Mouse (Mus musculus): Measurements from ENCODE around the gene Foxj1. TPM values are rescaled to one million over a fixed set of nuclear protein-coding genes. Genes with fewer than 3 reads are reported as not detected.

The Foxj1 gene
- total and polyA plus RNA-seq, 3 experiments: 0.26 to 3.0 (median 2.6) TPM

DNA sequence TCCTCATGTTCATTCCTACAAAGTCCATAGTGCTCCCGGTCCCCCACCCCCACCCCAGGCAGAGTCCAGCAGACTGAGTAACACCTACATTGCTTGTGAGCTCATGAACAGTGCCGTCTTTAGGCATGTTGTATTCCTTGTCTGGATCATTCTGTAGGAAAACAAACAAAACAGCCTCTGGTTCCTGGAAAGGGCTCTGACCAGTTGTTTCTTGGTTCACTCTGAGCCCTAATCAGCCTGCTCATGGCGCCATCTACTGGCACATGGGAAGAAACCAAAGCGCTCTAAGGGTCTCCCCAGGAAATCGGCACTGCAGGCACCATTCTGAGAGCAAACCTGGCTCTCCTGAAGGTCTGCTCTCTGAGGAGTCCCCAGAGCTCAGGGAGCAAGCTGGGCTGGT is 40.9 kb downstream of the Foxj1 start (continued):
- TF ChIP-seq USF1 (IDR thresholded peaks at IDR 0.05; ENCODE audit: low read depth, low read length) (no peak), JUND (conservative IDR thresholded peaks at IDR 0.05; ENCODE audit: low read depth, low read length) (0 out of 2 replicates have a peak, but pooled peaks have one; percentile 10), BHLHE40 (IDR thresholded peaks at IDR 0.05; ENCODE audit: low read depth, low read length) (no peak), ZMIZ1 (IDR thresholded peaks at IDR 0.05; ENCODE audit: low read depth, low read length) (no peak), POLR2AphosphoS2 (IDR thresholded peaks at IDR 0.05; ENCODE audit: low read depth, low read length) (no peak), MYC (IDR thresholded peaks at IDR 0.05; ENCODE audit: low read depth, low read length) (0 out of 2 replicates have a peak, but pooled peaks have one; percentile 37), MAFK (IDR thresholded peaks at IDR 0.05; ENCODE audit: insufficient replicate concordance, low read length) (no peak; the same call in 1 of the 2 replicates), SMC3 (IDR thresholded peaks at IDR 0.05; ENCODE audit: low read depth, low read length) (peak; percentile 92), ZNF384 (IDR thresholded peaks at IDR 0.05; ENCODE audit: low read depth, low read length) (no peak), HCFC1 (IDR thresholded peaks at IDR 0.05; ENCODE audit: low read depth, low read length) (no peak), ZKSCAN1 (IDR thresholded peaks at IDR 0.05; ENCODE audit: borderline replicate concordance, low read depth, low read length) (no peak), E2F4 (IDR thresholded peaks at IDR 0.05; ENCODE audit: insufficient replicate concordance, low read depth, low read length) (no peak), TBP (conservative IDR thresholded peaks at IDR 0.05; ENCODE audit: low read depth, low read length) (no peak), MXI1 (IDR thresholded peaks at IDR 0.05; ENCODE audit: low read depth, low read length) (no peak)

GRCm38 (mm10) chr11:116293538-116294137 is 41.6 kb downstream of the Foxj1 start:
- in situ Hi-C loops (cut with MboI; ENCODE audit: low pct_ligation_motif_present, low pct_unique_long_range_greater_than_20kb, low sequenced_read_pairs): no loop called here
- Histone ChIP-seq H3K9ac (ENCODE audit: insufficient read depth, low read depth) (no peak overlapping the region), H3K79me2 (replicated peaks; ENCODE audit: control insufficient read depth, extremely low read depth, insufficient read depth, poor library complexity, severe bottlenecking) (no peaks in the 10 kb centered on the region), H3K4me3 (replicated peaks in 1 of 3; ENCODE audit: low read depth in 2 of 3, low read length in 2 of 3, poor library complexity in 1 of 3) (no peak overlapping the region), H3K4me1 (ENCODE audit: control insufficient read depth in 1 of 2, insufficient read depth in 2 of 2) (peaks cover 5 to 55% of the 10 kb centered on the region in 2 experiments; a peak in 3 of 4 replicates), H3K4me2 (ENCODE audit: insufficient read depth, low read depth, poor library complexity, severe bottlenecking) (no peak overlapping the region), H3K27ac (ENCODE audit: insufficient read depth, low read depth) (no peak overlapping the region), H3K27me3 (replicated peaks) (no peaks in the 10 kb centered on the region), H3K36me3 (replicated peaks in 1 of 2; ENCODE audit: control insufficient read depth in 1 of 2, insufficient read depth in 1 of 2, low read length in 1 of 2) (peaks cover 71 to 95% of the 10 kb centered on the region in 2 experiments), H3K9me3 (replicated peaks; ENCODE audit: low read length) (no peaks in the 10 kb centered on the region)
- TF ChIP-seq MYC (IDR thresholded peaks at IDR 0.05; ENCODE audit: low read depth, low read length) (no peak), EP300 (IDR thresholded peaks at IDR 0.05; ENCODE audit: low read length) (no peak), RAD21 (IDR thresholded peaks at IDR 0.05; ENCODE audit: low read depth, low read length) (no peak), MAZ (IDR thresholded peaks at IDR 0.05; ENCODE audit: low read depth, low read length) (no peak)
- no peak for DNase-seq (ENCODE audit: extremely low read depth)
- dilution Hi-C loops (cut with MboI; ENCODE audit: extremely low pct_ligation_motif_present, extremely low pct_unique_long_range_greater_than_20kb, low sequenced_read_pairs): no loop called here

DNA sequence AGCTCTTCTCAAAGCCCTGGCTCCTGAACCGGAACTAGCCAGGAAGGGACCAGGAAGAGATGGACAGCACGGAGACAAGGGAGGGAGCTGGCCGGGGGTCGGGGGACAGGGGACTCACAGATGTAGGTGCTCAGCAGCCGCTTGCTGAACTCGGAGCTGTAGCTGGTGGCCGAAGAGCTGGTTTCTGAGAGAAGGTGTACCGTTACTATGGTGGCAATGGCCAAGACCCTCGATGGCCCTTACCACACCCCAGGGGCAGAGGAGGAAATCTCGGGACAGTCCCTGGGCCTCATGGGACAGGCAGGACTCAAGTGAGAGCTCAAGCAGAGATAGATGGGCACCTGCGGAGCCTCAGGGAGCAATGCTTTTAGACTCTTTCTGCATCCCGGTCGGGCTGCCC is 42.8 kb downstream of the Foxj1 start:
- no peak overlapping the region for H3K27ac ChIP-seq (ENCODE audit: insufficient read depth, low read depth)
- H3K4me2 ChIP-seq (ENCODE audit: insufficient read depth, low read depth, poor library complexity, severe bottlenecking): no peak overlapping the region
- no peak overlapping the region for H3K9ac ChIP-seq (ENCODE audit: insufficient read depth, low read depth)
- dilution Hi-C loops (cut with MboI; ENCODE audit: extremely low pct_ligation_motif_present, extremely low pct_unique_long_range_greater_than_20kb, low sequenced_read_pairs): no loop called here
- H3K4me1 ChIP-seq (ENCODE audit: control insufficient read depth in 1 of 2, insufficient read depth in 2 of 2): peaks cover 8 to 67% of the 10 kb centered on the region in 2 experiments
- no peak for DNase-seq (ENCODE audit: extremely low read depth)
- in situ Hi-C loops (cut with MboI; ENCODE audit: low pct_ligation_motif_present, low pct_unique_long_range_greater_than_20kb, low sequenced_read_pairs): no loop called here
- H3K36me3 ChIP-seq (replicated peaks in 1 of 2; ENCODE audit: control insufficient read depth in 1 of 2, insufficient read depth in 1 of 2, low read length in 1 of 2): peaks cover 74 to 96% of the 10 kb centered on the region in 2 experiments
- TF ChIP-seq NRF1 (IDR thresholded peaks at IDR 0.05; ENCODE audit: low read depth, low read length): no peak
- no peak for TF ChIP-seq ELF1 (IDR thresholded peaks at IDR 0.05; ENCODE audit: low read depth, low read length)
- TF ChIP-seq USF2 (conservative IDR thresholded peaks at IDR 0.05; ENCODE audit: low read depth, low read length): no peak
- TF ChIP-seq JUND (conservative IDR thresholded peaks at IDR 0.05; ENCODE audit: low read depth, low read length): no peak
- H3K79me2 ChIP-seq (replicated peaks; ENCODE audit: control insufficient read depth, extremely low read depth, insufficient read depth, poor library complexity, severe bottlenecking): no peaks in the 10 kb centered on the region
- no peaks in the 10 kb centered on the region for H3K9me3 ChIP-seq (replicated peaks; ENCODE audit: low read length)
- no peaks in the 10 kb centered on the region for H3K27me3 ChIP-seq (replicated peaks)
- no peak overlapping the region for H3K4me3 ChIP-seq (replicated peaks in 1 of 3; ENCODE audit: low read depth in 2 of 3, low read length in 2 of 3, poor library complexity in 1 of 3)

Data from CH12.LX (cell line).